Mouse (Mus musculus) liver, adult 2 months (tissue): ENCODE data around the gene Gfap. TPM values are rescaled to one million over a fixed set of nuclear protein-coding genes. Genes with fewer than 3 reads are reported as not detected.

Experiments
- DNase-seq: peaks from one replicate; pipeline ENCODE4 v3.0.0-alpha.2; 2011; ENCODE audit warnings: low read depth, low spot score; ENCODE audit errors: extremely low read depth
- H3K27ac ChIP-seq: fragments of 200-500 bp; replicated peaks from 2 replicates; pipeline ENCODE4 v1.5.1; 2012; ENCODE audit warnings: low read depth, mild to moderate bottlenecking, control low read depth, inconsistent platforms, low read length; ENCODE audit not compliant: insufficient read depth
- H3K27me3 ChIP-seq: fragments of 200-500 bp; 2 replicates; pipeline ENCODE4 v1.6.1; 2012; ENCODE audit warnings: mild to moderate bottlenecking, moderate library complexity, low read length, inconsistent platforms; ENCODE audit not compliant: control insufficient read depth, insufficient read depth
- H3K36me3 ChIP-seq: fragments of 200-500 bp; 2 replicates; pipeline ENCODE4 v1.6.1; 2012; ENCODE audit warnings: low read length, inconsistent platforms; ENCODE audit not compliant: control insufficient read depth, insufficient read depth
- H3K4me1 ChIP-seq: fragments of 200-500 bp; 2 replicates; pipeline ENCODE4 v1.6.1; 2011; ENCODE audit warnings: low read length; ENCODE audit not compliant: control insufficient read depth, insufficient read depth
- H3K4me3 ChIP-seq: fragments of 200-500 bp; 2 replicates; pipeline ENCODE4 v1.5.1; 2011; ENCODE audit warnings: low read depth, mild to moderate bottlenecking, control low read depth, low read length, moderate library complexity; ENCODE audit not compliant: insufficient read depth
- H3K79me2 ChIP-seq: fragments of 200-500 bp; 2 replicates; pipeline ENCODE4 v1.6.1; 2012; ENCODE audit warnings: inconsistent platforms, mild to moderate bottlenecking, low read length, moderate library complexity; ENCODE audit not compliant: control insufficient read depth, insufficient read depth
- H3K9ac ChIP-seq: fragments of 200-500 bp; 2 replicates; pipeline ENCODE4 v1.6.1; 2012; ENCODE audit warnings: low read depth, mild to moderate bottlenecking, control low read depth, inconsistent platforms, low read length
- CTCF ChIP-seq: fragments of 200-500 bp; IDR thresholded peaks from 2 replicates; pipeline ENCODE4 v1.5.1; 2011; ENCODE audit warnings: low read depth, low read length, control low read depth
- POLR2A ChIP-seq: fragments of 200-500 bp; IDR thresholded peaks from 2 replicates; pipeline ENCODE4 v1.6.1; 2011; ENCODE audit warnings: low read length, control low read depth; ENCODE audit not compliant: insufficient read depth; ENCODE audit errors: extremely low read depth
- WGBS: fragments of 180-500 bp; shearing (Covaris S2); methylation state at CpG from one replicate; pipeline ENCODE4 v1.1.7; 2018; 5-methylcytosine and 5-hydroxymethylcytosine counted together
- polyA plus RNA-seq: library from polyadenylated mRNA; depleted of rRNA; stranded (reverse); fragments of >200 nt; gene quantifications from 2 replicates; pipeline ENCODE4 v1.2.3, GENCODE M21; 2012
- total RNA-seq: library from RNA; depleted of rRNA; stranded (reverse); fragments of >200 nt; gene quantifications from 2 replicates; pipeline ENCODE4 v1.2.3, GENCODE M21; 2014

The Gfap gene
- total and polyA plus RNA-seq, 2 experiments, result 0.18 to 0.29 TPM

DNA sequence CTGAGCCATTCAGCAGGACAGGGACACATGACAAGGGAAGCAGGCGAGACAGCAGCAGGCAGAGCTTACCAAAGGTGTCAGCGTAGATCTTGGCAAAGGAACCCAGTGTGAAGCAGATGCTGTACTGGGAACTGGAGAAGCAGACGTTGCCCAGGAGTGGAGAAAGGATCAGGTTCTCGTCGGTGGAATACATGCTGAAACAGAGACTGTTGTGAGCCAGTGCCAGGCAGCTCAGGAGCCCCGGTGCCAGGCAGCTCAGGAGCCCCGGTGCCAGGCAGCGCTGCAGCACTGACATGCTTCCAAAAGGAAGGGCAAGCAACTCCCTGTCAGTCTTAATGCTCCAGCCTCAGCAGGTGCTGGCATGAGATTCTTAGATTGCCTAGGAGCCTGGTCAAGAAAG lies 40.8 kb downstream of the Gfap start:
- TF ChIP-seq POLR2A, result no peak
- no peaks in the 10 kb centered on the region for H3K4me1 ChIP-seq
- no peak overlapping the region for H3K4me3 ChIP-seq
- H3K36me3 ChIP-seq, result peaks cover 28% of the 10 kb centered on the region
- WGBS, result 95% methylated on average over 8 of the region's 8 CpGs
- H3K27ac ChIP-seq, result no peak overlapping the region
- DNase-seq, result no peak
- no peak overlapping the region for H3K9ac ChIP-seq
- no peaks in the 10 kb centered on the region for H3K79me2 ChIP-seq
- no peaks in the 10 kb centered on the region for H3K27me3 ChIP-seq

- Histone ChIP-seq H3K27ac (no peak overlapping the region), H3K4me1 (no peaks in the 10 kb centered on the region), H3K4me3 (no peak overlapping the region), H3K9ac (no peak overlapping the region), H3K36me3 (peaks cover 33% of the 10 kb centered on the region), H3K27me3 (no peaks in the 10 kb centered on the region), H3K79me2 (no peaks in the 10 kb centered on the region)
- 95% methylated on average over 11 of the region's 11 CpGs for WGBS
- TF ChIP-seq POLR2A (no peak), CTCF (no peak)
- peak; percentile 6 for DNase-seq
These were observed 41.8 kb downstream of the Gfap start for GRCm38 (mm10) chr11:102858951-102859350.

DNA sequence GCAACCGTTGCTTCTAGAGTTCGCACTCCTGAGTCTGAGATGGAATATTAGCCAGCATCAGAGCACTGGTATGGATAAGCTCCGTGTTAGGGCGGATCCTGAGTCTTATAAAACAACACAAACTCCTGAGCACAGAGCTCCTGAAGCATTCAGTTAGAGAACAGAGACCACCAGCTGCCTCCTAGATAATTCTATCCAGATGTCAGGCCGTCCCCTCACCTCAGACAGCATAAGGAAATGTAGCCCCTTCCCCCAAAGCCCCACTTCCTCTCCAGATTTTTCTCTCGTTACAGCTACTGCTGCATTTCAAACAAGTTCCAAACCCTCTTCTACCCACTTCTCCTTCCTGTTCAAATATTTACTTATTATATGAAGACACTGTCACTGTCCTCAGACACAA lies 44.8 kb downstream of the Gfap start:
- TF ChIP-seq POLR2A, result no peak
- no peak for TF ChIP-seq CTCF
- Histone ChIP-seq H3K27me3 (no peaks in the 10 kb centered on the region), H3K79me2 (no peaks in the 10 kb centered on the region), H3K4me3 (no peak overlapping the region), H3K36me3 (peaks cover 27% of the 10 kb centered on the region; the same call in 1 of the 2 replicates), H3K9ac (no peak overlapping the region), H3K27ac (no peak overlapping the region), H3K4me1 (no peaks in the 10 kb centered on the region)
- DNase-seq, result no peak
- 92% methylated on average over 6 of the region's 6 CpGs for WGBS

DNA sequence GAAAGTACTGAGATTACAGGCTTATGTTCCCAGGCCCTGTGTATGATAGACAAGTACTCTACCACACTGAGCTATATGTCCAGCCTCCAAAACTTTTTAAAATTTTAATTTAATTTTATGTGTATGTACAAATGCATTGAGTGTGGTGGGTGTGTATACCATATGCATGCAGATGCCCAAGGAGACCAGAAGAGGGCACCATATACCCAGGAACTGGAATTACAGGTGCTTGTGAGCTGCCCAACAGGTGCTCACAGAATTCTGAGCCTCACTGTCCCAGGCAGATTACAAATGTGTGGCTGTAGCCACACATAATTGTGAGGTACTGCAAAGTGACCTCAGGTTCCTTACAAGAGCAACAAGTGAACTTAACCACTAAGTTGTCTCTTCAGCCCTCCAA lies 47.0 kb downstream of the Gfap start:
- Histone ChIP-seq H3K27ac (no peak overlapping the region), H3K4me1 (no peaks in the 10 kb centered on the region), H3K79me2 (no peaks in the 10 kb centered on the region), H3K27me3 (no peaks in the 10 kb centered on the region), H3K9ac (no peak overlapping the region), H3K36me3 (peaks cover 33% of the 10 kb centered on the region; the same call in 1 of the 2 replicates), H3K4me3 (no peak overlapping the region)
- DNase-seq, result no peak
- TF ChIP-seq CTCF (peak; percentile 14; the same call in 1 of the 2 replicates), POLR2A (no peak)

- no peaks in the 10 kb centered on the region for H3K79me2 ChIP-seq
- no peak overlapping the region for H3K9ac ChIP-seq
- no peaks in the 10 kb centered on the region for H3K4me1 ChIP-seq
- DNase-seq, result peak; percentile 25
- H3K36me3 ChIP-seq, result peaks cover 36% of the 10 kb centered on the region
- WGBS, result 74% methylated on average over 5 of the region's 5 CpGs
- H3K4me3 ChIP-seq, result no peak overlapping the region
- TF ChIP-seq CTCF (peak; percentile 84), POLR2A (no peak)
- H3K27ac ChIP-seq, result no peak overlapping the region
- no peaks in the 10 kb centered on the region for H3K27me3 ChIP-seq
These were observed 48.8 kb downstream of the Gfap start for GRCm38 (mm10) chr11:102851883-102852282.

DNA sequence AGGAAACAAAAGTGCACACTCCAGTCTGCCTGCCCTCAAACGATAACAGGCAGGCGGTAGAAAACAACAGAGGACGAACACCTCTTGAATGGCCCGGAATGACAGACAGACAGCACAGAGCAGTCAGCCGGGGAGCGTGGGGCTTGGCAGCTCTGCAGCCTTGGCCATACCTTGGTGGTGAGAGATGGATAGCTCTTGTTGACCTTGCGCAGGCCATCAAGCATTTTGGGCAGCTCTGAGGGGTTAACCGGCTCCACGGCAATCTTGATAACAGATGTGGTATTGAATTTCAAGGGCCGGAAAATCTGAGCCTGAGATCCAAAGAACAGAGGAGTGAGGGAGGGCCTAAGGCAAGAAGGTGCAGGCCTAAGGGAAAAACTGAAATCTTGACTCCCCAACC lies 54.8 kb downstream of the Gfap start:
- no peak for TF ChIP-seq POLR2A
- no peak for TF ChIP-seq CTCF
- DNase-seq, result no peak
- Histone ChIP-seq H3K36me3 (peaks cover 51% of the 10 kb centered on the region), H3K4me1 (no peaks in the 10 kb centered on the region), H3K27ac (no peak overlapping the region), H3K27me3 (no peaks in the 10 kb centered on the region), H3K79me2 (no peaks in the 10 kb centered on the region), H3K9ac (no peak overlapping the region), H3K4me3 (no peak overlapping the region)
- whole genome bisulfite sequencing, result 91% methylated on average over 10 of the region's 10 CpGs
